Mouse (Mus musculus) limb, embryonic 12.5 days (tissue): ENCODE measurements around the gene Apod. TPM values are rescaled to one million over a fixed set of nuclear protein-coding genes. Genes with fewer than 3 reads are reported as not detected.

Source experiments
- ATAC-seq: fragments of 200-750 bp; cut with Nextera tagmentation; 2 replicates; pipeline ENCODE4 v1.8.0; 2017; ENCODE audit warnings: low read depth, moderate TSS enrichment; ENCODE audit not compliant: insufficient number of reproducible peaks, insufficient read depth, low FRiP score, low TSS enrichment
- H3K27ac ChIP-seq: fragments of 300-500 bp; sonication (generic); 2 replicates; pipeline ENCODE4 v1.5.1; 2016; ENCODE audit warnings: mild to moderate bottlenecking, moderate library complexity
- H3K27me3 ChIP-seq: fragments of 300-500 bp; sonication (generic); 2 replicates; pipeline ENCODE4 v1.6.1; 2016; ENCODE audit warnings: mild to moderate bottlenecking, moderate library complexity
- H3K36me3 ChIP-seq: fragments of 300-500 bp; sonication (generic); 2 replicates; pipeline ENCODE4 v1.6.1; 2016; ENCODE audit warnings: mild to moderate bottlenecking, moderate library complexity
- H3K4me1 ChIP-seq: fragments of 300-500 bp; sonication (generic); replicated peaks from 2 replicates; pipeline ENCODE4 v1.6.1; 2016
- H3K4me2 ChIP-seq: fragments of 300-500 bp; sonication (generic); 2 replicates; pipeline ENCODE4 v1.6.1; 2016; ENCODE audit warnings: mild to moderate bottlenecking, moderate library complexity
- H3K4me3 ChIP-seq: fragments of 300-500 bp; sonication (generic); replicated peaks from 2 replicates; pipeline ENCODE4 v1.5.1; 2016; ENCODE audit warnings: mild to moderate bottlenecking
- H3K9ac ChIP-seq: fragments of 300-500 bp; sonication (generic); replicated peaks from 2 replicates; pipeline ENCODE4 v1.6.1; 2016; ENCODE audit warnings: mild to moderate bottlenecking, moderate library complexity
- H3K9me3 ChIP-seq: fragments of 300-500 bp; sonication (generic); 2 replicates; pipeline ENCODE4 v1.6.1; 2016; ENCODE audit warnings: mild to moderate bottlenecking, moderate library complexity
- WGBS: fragments of 180-500 bp; shearing (Covaris S2); methylation state at CpG from one replicate; pipeline ENCODE4 v1.1.7; 2016; 5-methylcytosine and 5-hydroxymethylcytosine counted together
- microRNA-seq: library from miRNA; unstranded; fragments of <30 nt; microRNA quantifications from one replicate; pipeline ENCODE4, GENCODE M21; 2017
- polyA plus RNA-seq: library from polyadenylated mRNA; unstranded; fragments of >200 nt; fragmentation: Nextera tagmentation; extraction: Ambion mirVana; gene quantifications from 2 replicates; pipeline ENCODE4 v1.2.1, GENCODE M21; 2016

Gene Apod
- polyA plus RNA-seq, 1 experiment from 2014 or later = 13.8 TPM

DNA sequence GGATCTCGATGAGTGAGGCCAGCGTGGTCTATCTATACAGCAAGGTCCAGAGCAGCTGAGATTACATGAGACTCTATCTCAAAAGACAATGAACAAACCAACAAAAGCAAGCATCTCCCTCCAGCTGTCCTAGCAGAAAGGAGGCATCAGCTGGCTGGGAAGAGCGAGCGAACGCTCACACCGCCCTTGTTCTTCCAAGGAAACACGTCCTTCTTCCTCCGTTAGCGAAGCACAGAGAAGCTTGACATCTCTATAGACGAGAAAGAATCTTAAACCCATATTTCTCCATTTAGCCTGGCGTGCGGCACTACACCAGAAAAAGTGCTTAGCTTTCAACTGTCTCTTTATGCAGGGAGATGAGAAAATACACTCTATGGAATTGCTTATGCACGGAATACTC is 65.9 kb downstream of the Apod start:
- Histone ChIP-seq H3K36me3 (peaks cover 12% of the 10 kb centered on the region), H3K9me3 (no peaks in the 10 kb centered on the region), H3K9ac (no peak overlapping the region), H3K27me3 (no peaks in the 10 kb centered on the region), H3K4me1 (no peaks in the 10 kb centered on the region), H3K27ac (no peak overlapping the region), H3K4me3 (no peak overlapping the region), H3K4me2 (no peak overlapping the region)
- ATAC-seq = no peak
- WGBS = 92% methylated on average over 13 of the region's 13 CpGs

DNA sequence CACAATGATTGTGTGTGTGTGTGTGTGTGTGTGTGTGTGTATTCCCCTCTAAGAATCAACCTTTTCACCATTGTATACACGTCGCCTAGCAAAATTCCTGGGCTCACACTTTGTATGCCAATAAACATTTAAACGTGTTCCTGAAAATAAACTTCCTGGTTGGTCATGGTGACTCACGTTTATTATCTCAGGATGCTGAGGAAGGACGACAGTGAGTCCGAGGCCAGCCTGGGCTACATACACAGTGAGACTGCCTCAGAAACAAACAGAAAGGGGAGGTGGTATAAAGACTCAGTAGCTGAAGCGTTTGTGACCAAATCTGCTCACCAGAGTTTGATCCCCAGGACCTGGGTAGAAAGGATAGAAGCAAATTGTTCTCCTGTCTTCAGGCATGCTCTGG is 67.2 kb downstream of the Apod start:
- Histone ChIP-seq H3K4me2 (no peak overlapping the region), H3K27me3 (no peaks in the 10 kb centered on the region), H3K4me3 (no peak overlapping the region), H3K27ac (no peak overlapping the region), H3K36me3 (peaks cover 6% of the 10 kb centered on the region; the same call in 1 of the 2 replicates), H3K9ac (no peak overlapping the region), H3K9me3 (no peaks in the 10 kb centered on the region), H3K4me1 (no peaks in the 10 kb centered on the region)
- ATAC-seq = no peak
- WGBS = 77% methylated on average over 7 of the region's 7 CpGs

Small RNA genes lying within 50 kb of the gene (microRNA-seq; reads per million reads assigned to microRNA genes)
- not detected for gene Gm27415

Other genes starting within 250 kb of the Apod start
- 22.4 and 23.0 TPM in 2 replicates for gene Xxylt1, start 233.4 kb downstream of the Apod start, polyA plus RNA-seq
- gene Acap2, start 113.6 kb downstream of the Apod start, polyA plus RNA-seq = 20.4 and 20.7 TPM in 2 replicates
- gene Ppp1r2, start 39.5 kb downstream of the Apod start, polyA plus RNA-seq = 68.2 and 71.2 TPM in 2 replicates
- 18.7 and 18.8 TPM in 2 replicates for gene Bdh1, start 107.5 kb upstream of the Apod start, polyA plus RNA-seq